Mouse (Mus musculus): Measurements from ENCODE around the gene Kyat3. TPM values are rescaled to one million over a fixed set of nuclear protein-coding genes. Genes with fewer than 3 reads are reported as not detected.

Gene Kyat3
- total and polyA plus RNA-seq, 3 experiments: 10.9 to 37.7 (median 28.3) TPM

DNA sequence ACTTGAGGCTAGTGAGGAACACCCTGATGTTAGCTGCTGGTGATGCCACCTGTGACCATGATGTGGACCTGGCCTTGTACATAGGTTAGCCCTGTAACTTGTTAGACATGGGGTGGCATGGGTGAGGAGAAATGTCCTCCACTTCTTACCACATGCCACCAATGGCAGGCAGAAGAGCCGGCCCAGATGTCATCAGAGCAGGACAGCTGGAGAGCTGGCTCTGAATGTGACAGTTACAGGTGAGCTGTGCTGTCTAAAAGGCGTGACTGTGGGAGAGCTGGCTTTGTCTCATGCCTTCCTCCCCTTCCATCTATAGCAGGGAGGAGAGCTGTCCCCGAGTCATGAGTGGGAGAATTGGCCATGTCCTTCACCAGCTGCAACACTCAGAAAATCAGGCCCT lies 94.7 kb downstream of the Kyat3 start:
- no peak for DNase-seq
- WGBS: 86% methylated on average over 3 of the region's 3 CpGs
- Histone ChIP-seq H3K36me3 (ENCODE audit: control insufficient read depth, insufficient read depth, low read length) (peaks cover 5% of the 10 kb centered on the region), H3K27me3 (ENCODE audit: control insufficient read depth, insufficient read depth, low read length) (no peaks in the 10 kb centered on the region), H3K4me3 (no peak overlapping the region), H3K27ac (no peak overlapping the region), H3K79me2 (replicated peaks; ENCODE audit: control insufficient read depth, insufficient read depth, low read length) (no peaks in the 10 kb centered on the region), H3K9ac (ENCODE audit: low read depth, low read length) (no peak overlapping the region), H3K4me1 (ENCODE audit: control insufficient read depth, insufficient read depth, low read length) (no peaks in the 10 kb centered on the region)
- intact Hi-C loops (cut with DNase I): no loop called here
- TF ChIP-seq CTCF (IDR thresholded peaks at IDR 0.05): no peak

Other genes starting within 250 kb of the Kyat3 start
- 10 to 100 TPM in 1 of 2 experiments, 1 to 10 TPM in 1; 6.0 to 10.9 TPM for gene Gbp5, start 207.1 kb upstream of the Kyat3 start, total RNA-seq (2021)
- 2.1 and 4.3 TPM in 2 replicates for gene Gbp5, start 207.1 kb upstream of the Kyat3 start, polyA plus RNA-seq (2012; rRNA removed)
- gene Gbp7, start 170.7 kb upstream of the Kyat3 start, total RNA-seq (2021): 10 to 100 TPM in 1 of 2 experiments, 1 to 10 TPM in 1; 8.3 to 13.9 TPM
- gene Gbp7, start 170.7 kb upstream of the Kyat3 start, polyA plus RNA-seq (2012; rRNA removed): 2.8 and 4.5 TPM in 2 replicates
- gene Gbp3, start 141.0 kb upstream of the Kyat3 start, total RNA-seq (2021): 10 to 100 TPM; 10.4 to 13.7 TPM
- 12.3 and 18.6 TPM in 2 replicates for gene Gbp3, start 141.0 kb upstream of the Kyat3 start, polyA plus RNA-seq (2012; rRNA removed)
- gene Gbp2b, start 106.2 kb upstream of the Kyat3 start, total RNA-seq (2021): under 1 TPM; 0.16 to 0.18 TPM
- gene Gbp2b, start 106.2 kb upstream of the Kyat3 start, polyA plus RNA-seq (2012; rRNA removed): 0.04 TPM in 1 of 2 replicates, not detected in the other
- gene Gbp2, start 80.4 kb upstream of the Kyat3 start, total RNA-seq (2021): 10 to 100 TPM; 10.7 to 16.0 TPM
- gene Gbp2, start 80.4 kb upstream of the Kyat3 start, polyA plus RNA-seq (2012; rRNA removed): 9.5 and 16.8 TPM in 2 replicates
- 10 to 100 TPM; 17.9 to 19.3 TPM for gene Gtf2b, start 64.0 kb downstream of the Kyat3 start, total RNA-seq (2021)
- 13.4 and 23.4 TPM in 2 replicates for gene Gtf2b, start 64.0 kb downstream of the Kyat3 start, polyA plus RNA-seq (2012; rRNA removed)
- gene Pkn2, start 181.0 kb downstream of the Kyat3 start, total RNA-seq (2021): 10 to 100 TPM; 38.3 to 40.6 TPM
- gene Pkn2, start 181.0 kb downstream of the Kyat3 start, polyA plus RNA-seq (2012; rRNA removed): 6.6 and 14.6 TPM in 2 replicates